Mouse (Mus musculus) forebrain, embryonic 11.5 days (tissue): ENCODE results near the gene Srpr. TPM values are rescaled to one million over a fixed set of nuclear protein-coding genes. Genes with fewer than 3 reads are reported as not detected.

ENCODE experiments used
- ATAC-seq: fragments of 200-750 bp; cut with Nextera tagmentation; replicated peaks from 2 replicates; pipeline ENCODE4 v1.8.0; 2017; ENCODE audit warnings: moderate TSS enrichment; ENCODE audit not compliant: low FRiP score
- DNase-seq: peaks from one replicate; pipeline ENCODE4 v3.0.0-alpha.2; 2017; ENCODE audit warnings: low spot score
- H3K27ac ChIP-seq: fragments of 300-500 bp; sonication (generic); 2 replicates; pipeline ENCODE4 v1.5.1; 2014; ENCODE audit warnings: low read depth, low read length
- H3K27me3 ChIP-seq: fragments of 300-500 bp; sonication (generic); 2 replicates; pipeline ENCODE4 v1.6.1; 2014; ENCODE audit warnings: mild to moderate bottlenecking, low read length, mixed read lengths; ENCODE audit not compliant: control insufficient read depth, insufficient read depth
- H3K36me3 ChIP-seq: fragments of 300-500 bp; sonication (generic); 2 replicates; pipeline ENCODE4 v1.6.1; 2014; ENCODE audit warnings: mild to moderate bottlenecking, low read length, moderate library complexity, mixed read lengths; ENCODE audit not compliant: control insufficient read depth, insufficient read depth
- H3K4me1 ChIP-seq: fragments of 300-500 bp; sonication (generic); replicated peaks from 2 replicates; pipeline ENCODE4 v1.6.1; 2014; ENCODE audit warnings: low read length, mixed read lengths; ENCODE audit not compliant: control insufficient read depth, insufficient read depth
- H3K4me2 ChIP-seq: fragments of 300-500 bp; sonication (generic); 2 replicates; pipeline ENCODE4 v1.6.1; 2014; ENCODE audit warnings: low read depth, mild to moderate bottlenecking, low read length, moderate library complexity, mixed read lengths; ENCODE audit not compliant: severe bottlenecking
- H3K4me3 ChIP-seq: fragments of 300-500 bp; sonication (generic); 2 replicates; pipeline ENCODE4 v1.5.1; 2014; ENCODE audit warnings: low read depth, low read length
- H3K9ac ChIP-seq: fragments of 300-500 bp; sonication (generic); 2 replicates; pipeline ENCODE4 v1.6.1; 2014; ENCODE audit warnings: low read length
- H3K9me3 ChIP-seq: fragments of 300-500 bp; sonication (generic); 2 replicates; pipeline ENCODE4 v1.6.1; 2016; ENCODE audit warnings: low read length, mixed read lengths; ENCODE audit not compliant: control insufficient read depth
- WGBS: fragments of 180-500 bp; shearing (Covaris S2); extraction: QIAGEN DNeasy Blood & Tissue Kit; methylation state at CpG from one replicate; pipeline ENCODE4 v1.1.7; 2014; 5-methylcytosine and 5-hydroxymethylcytosine counted together
- polyA plus RNA-seq: library from polyadenylated mRNA; unstranded; fragments of >200 nt; fragmentation: Nextera tagmentation; extraction: Ambion mirVana; gene quantifications from 2 replicates; pipeline ENCODE4 v1.2.1, GENCODE M21; 2014

Srpr gene
- polyA plus RNA-seq = 89.2 and 91.3 TPM in 2 replicates

GRCm38 (mm10) chr9:35199772-35200471 lies at the start of gene Srpr, which contains the start of gene Tirap:
Gene Srpr, plus strand, starts transcription at chr9:35200175.
Gene Tirap, minus strand, starts transcription at chr9:35200291.
- peak; percentile 96 for ATAC-seq
- WGBS = under 1% methylated on average over 44 of the region's 44 CpGs
- H3K9ac ChIP-seq = peak within 1 kb of the TSS; percentile 78
- H3K4me1 ChIP-seq = no peaks in the 10 kb centered on the region; the same call in 1 of the 2 replicates
- H3K9me3 ChIP-seq = no peaks in the 10 kb centered on the region
- H3K4me3 ChIP-seq = peak within 1 kb of the TSS; percentile 63
- peak; percentile 98 for DNase-seq
- H3K4me2 ChIP-seq = peak within 1 kb of the TSS; percentile 79
- no peaks in the 10 kb centered on the region for H3K36me3 ChIP-seq
- H3K27ac ChIP-seq = no peak within 1 kb of the TSS
- H3K27me3 ChIP-seq = no peaks in the 10 kb centered on the region

DNA sequence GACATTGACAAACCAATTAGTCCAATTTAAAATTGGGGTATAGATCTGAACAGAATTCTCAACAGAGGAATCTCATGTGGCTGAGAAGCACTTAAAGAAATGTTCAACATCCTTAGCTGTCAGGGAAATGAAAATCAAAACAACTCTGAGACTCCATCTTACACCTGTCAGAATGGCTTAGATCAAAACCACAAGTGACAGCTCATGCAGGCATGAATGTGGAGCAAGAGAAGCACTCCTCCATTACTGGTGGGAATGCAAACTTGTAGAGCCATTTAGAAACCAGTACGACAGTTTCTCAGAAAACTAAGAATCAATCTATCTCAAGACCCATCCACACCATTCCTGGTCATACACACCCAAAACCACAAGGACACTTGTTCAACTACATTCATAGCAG lies 47.1 kb upstream of the Srpr start:
- H3K9me3 ChIP-seq = no peaks in the 10 kb centered on the region
- ATAC-seq = no peak
- 100% methylated on average over 1 of the region's 1 CpGs for WGBS
- H3K4me1 ChIP-seq = no peaks in the 10 kb centered on the region
- no peak overlapping the region for H3K4me3 ChIP-seq
- no peak for DNase-seq
- no peak overlapping the region for H3K9ac ChIP-seq
- no peaks in the 10 kb centered on the region for H3K27me3 ChIP-seq
- no peaks in the 10 kb centered on the region for H3K36me3 ChIP-seq
- H3K4me2 ChIP-seq = no peak overlapping the region
- no peak overlapping the region for H3K27ac ChIP-seq

GRCm38 (mm10) chr9:35156002-35156710 lies 43.8 kb upstream of the Srpr start:
- H3K27me3 ChIP-seq = no peaks in the 10 kb centered on the region
- H3K4me2 ChIP-seq = no peak overlapping the region
- WGBS = 92% methylated on average over 5 of the region's 5 CpGs
- no peak overlapping the region for H3K4me3 ChIP-seq
- H3K9ac ChIP-seq = no peak overlapping the region
- DNase-seq (no peak), ATAC-seq (no peak)
- H3K36me3 ChIP-seq = no peaks in the 10 kb centered on the region
- H3K27ac ChIP-seq = no peak overlapping the region
- no peaks in the 10 kb centered on the region for H3K9me3 ChIP-seq
- no peaks in the 10 kb centered on the region for H3K4me1 ChIP-seq

GRCm38 (mm10) chr9:35156862-35157261 lies 43.1 kb upstream of the Srpr start:
- no peaks in the 10 kb centered on the region for H3K4me1 ChIP-seq
- no peaks in the 10 kb centered on the region for H3K36me3 ChIP-seq
- no peak overlapping the region for H3K4me2 ChIP-seq
- WGBS = 94% methylated on average over 4 of the region's 4 CpGs
- H3K27ac ChIP-seq = no peak overlapping the region
- DNase-seq = no peak
- H3K9ac ChIP-seq = no peak overlapping the region
- no peak overlapping the region for H3K4me3 ChIP-seq
- H3K27me3 ChIP-seq = no peaks in the 10 kb centered on the region
- ATAC-seq = no peak
- H3K9me3 ChIP-seq = no peaks in the 10 kb centered on the region

GRCm38 (mm10) chr9:35158477-35158876 lies 41.5 kb upstream of the Srpr start:
- ATAC-seq = no peak
- WGBS = 90% methylated on average over 3 of the region's 3 CpGs
- DNase-seq = no peak
- Histone ChIP-seq H3K4me3 (no peak overlapping the region), H3K9me3 (no peaks in the 10 kb centered on the region), H3K9ac (no peak overlapping the region), H3K36me3 (no peaks in the 10 kb centered on the region; the same call in 1 of the 2 replicates), H3K4me1 (no peaks in the 10 kb centered on the region), H3K4me2 (no peak overlapping the region), H3K27me3 (no peaks in the 10 kb centered on the region), H3K27ac (no peak overlapping the region)

GRCm38 (mm10) chr9:35160662-35161061 lies 39.3 kb upstream of the Srpr start:
- no peaks in the 10 kb centered on the region for H3K4me1 ChIP-seq
- H3K9ac ChIP-seq = no peak overlapping the region
- no peak overlapping the region for H3K27ac ChIP-seq
- H3K27me3 ChIP-seq = no peaks in the 10 kb centered on the region
- ATAC-seq = no peak
- no peak overlapping the region for H3K4me2 ChIP-seq
- 66% methylated on average over 2 of the region's 2 CpGs for WGBS
- no peaks in the 10 kb centered on the region; the same call in 1 of the 2 replicates for H3K36me3 ChIP-seq
- no peak overlapping the region for H3K4me3 ChIP-seq
- no peaks in the 10 kb centered on the region for H3K9me3 ChIP-seq
- DNase-seq = no peak

- H3K36me3 ChIP-seq = no peaks in the 10 kb centered on the region; the same call in 1 of the 2 replicates
- no peaks in the 10 kb centered on the region for H3K9me3 ChIP-seq
- H3K4me1 ChIP-seq = no peaks in the 10 kb centered on the region; the same call in 1 of the 2 replicates
- DNase-seq = no peak
- no peaks in the 10 kb centered on the region for H3K27me3 ChIP-seq
- ATAC-seq = no peak
- 88% methylated on average over 7 of the region's 7 CpGs for WGBS
- H3K9ac ChIP-seq = no peak overlapping the region
- no peak overlapping the region for H3K4me3 ChIP-seq
- no peak overlapping the region for H3K4me2 ChIP-seq
- no peak overlapping the region for H3K27ac ChIP-seq
These were observed 38.3 kb upstream of the Srpr start for GRCm38 (mm10) chr9:35161721-35162120.

DNA sequence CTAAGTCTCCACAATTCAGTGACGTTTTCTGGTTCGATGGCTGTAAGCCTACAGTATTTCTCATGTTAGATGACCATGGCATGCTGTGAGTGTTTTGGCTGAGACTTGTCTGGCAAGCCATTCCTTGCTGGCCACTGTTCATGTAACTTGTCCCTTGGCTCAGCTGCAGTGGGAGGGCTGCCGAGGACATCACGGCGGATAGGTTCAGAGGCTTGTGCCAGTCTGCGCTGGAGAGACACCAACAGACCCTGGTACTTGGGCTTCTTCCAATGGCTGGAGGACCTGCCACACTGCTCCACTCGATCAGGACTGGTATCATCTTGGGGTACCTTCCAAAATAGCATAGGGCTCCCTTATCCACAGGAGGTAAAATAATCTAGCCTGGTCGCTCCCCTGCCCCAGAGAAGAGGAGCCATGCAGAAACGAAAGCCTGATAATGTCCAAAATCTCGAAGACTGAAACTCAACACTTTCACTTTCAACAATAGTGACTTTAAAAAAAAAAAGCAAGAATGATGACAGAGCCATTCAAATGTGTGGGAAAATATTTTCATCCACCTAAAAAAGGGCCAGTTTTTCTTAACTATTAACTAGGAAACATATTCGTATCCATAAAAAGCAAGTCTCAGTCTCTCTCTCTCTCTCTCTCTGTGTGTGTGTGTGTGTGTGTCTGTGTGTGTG lies 36.8 kb upstream of the Srpr start:
- Histone ChIP-seq H3K4me2 (no peak overlapping the region), H3K4me3 (no peak overlapping the region), H3K9me3 (no peaks in the 10 kb centered on the region), H3K36me3 (no peaks in the 10 kb centered on the region; the same call in 1 of the 2 replicates), H3K9ac (no peak overlapping the region), H3K27ac (no peak overlapping the region), H3K4me1 (peaks cover 10% of the 10 kb centered on the region; the same call in 1 of the 2 replicates), H3K27me3 (no peaks in the 10 kb centered on the region)
- 93% methylated on average over 11 of the region's 11 CpGs for WGBS
- DNase-seq (no peak), ATAC-seq (no peak)
